Mouse (Mus musculus) urinary bladder, postnatal 14 days (tissue): Measurements from ENCODE around the gene Cpne8.

Experiments
- DNase-seq: peaks from one replicate; pipeline ENCODE4 v3.0.0; 2021; ENCODE audit warnings: low spot score

Cpne8 gene

DNA sequence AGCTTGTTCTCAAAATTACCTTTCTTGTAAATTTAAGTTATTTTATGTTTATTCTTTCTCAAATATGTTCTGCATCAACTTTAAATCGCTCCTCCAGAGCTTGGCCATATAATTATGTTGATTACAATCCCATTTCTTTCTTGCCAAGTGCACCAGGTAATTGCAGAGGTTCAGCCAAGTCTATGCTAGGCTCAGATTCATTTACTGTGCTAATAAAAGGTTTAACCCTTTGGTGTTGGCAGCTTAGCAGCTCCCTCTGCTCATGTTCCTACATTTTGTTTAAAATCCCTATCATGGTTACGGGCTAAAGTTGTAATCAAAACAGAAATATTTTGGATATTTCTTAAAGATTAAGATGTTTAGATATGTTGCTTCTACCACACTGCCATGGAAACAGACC lies 216.0 kb downstream of the Cpne8 start:
- no peak for DNase-seq

DNA sequence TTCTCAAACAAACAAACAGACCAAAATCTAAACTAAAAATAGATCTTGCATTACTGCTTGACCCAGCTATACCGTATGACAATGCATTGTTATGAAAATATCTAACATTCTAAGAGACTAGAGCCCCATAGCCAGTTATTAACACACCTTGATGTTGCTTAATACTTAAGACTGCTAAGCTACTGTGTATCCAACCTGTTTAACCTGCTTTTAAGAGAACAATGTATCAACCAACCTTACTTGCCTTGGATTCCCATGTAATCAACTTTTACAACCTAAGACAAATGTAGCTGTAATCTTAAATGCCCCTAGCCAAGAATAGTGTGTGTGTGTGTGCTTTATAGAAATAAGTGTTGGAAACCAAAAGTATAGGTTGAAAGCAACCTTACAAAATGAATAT lies 233.2 kb downstream of the Cpne8 start:
- DNase-seq, result no peak
